Mouse (Mus musculus): Measurements from ENCODE around the gene Gm4305. TPM values are rescaled to one million over a fixed set of nuclear protein-coding genes. Genes with fewer than 3 reads are reported as not detected.

The Gm4305 gene
- not detected in 2 replicates for polyA plus RNA-seq (2012; rRNA removed; ENCODE audit: low replicate concordance)

GRCm38 (mm10) chr10:100350793-100351192 lies at the start of gene Gm4305:
Gm4305 (plus strand) TSS chr10:100351093.

DNA sequence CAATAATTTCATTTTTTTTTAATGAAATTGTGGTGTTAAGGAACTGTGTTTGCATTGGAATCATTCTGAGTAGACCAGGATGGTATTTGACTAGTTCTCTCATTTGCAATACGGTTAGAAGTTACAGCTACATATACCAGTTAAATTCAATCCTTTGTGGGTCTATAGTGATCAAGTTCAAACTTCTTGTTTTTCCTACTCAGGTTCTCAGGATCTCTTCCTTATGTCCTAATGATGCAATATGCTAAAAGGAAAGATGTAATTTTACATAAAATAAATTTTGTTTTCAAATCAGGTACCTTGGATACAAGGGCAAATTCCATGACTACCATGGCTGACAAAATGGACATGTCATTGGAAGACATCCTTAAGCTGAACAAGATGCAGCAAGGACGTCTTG lies 15.5 kb upstream of the Gm4305 start, which contains the start of gene Gm4301:
Gene Gm4301, plus strand, starts transcription at position 301 of the 400 bp plus-strand sequence.

DNA sequence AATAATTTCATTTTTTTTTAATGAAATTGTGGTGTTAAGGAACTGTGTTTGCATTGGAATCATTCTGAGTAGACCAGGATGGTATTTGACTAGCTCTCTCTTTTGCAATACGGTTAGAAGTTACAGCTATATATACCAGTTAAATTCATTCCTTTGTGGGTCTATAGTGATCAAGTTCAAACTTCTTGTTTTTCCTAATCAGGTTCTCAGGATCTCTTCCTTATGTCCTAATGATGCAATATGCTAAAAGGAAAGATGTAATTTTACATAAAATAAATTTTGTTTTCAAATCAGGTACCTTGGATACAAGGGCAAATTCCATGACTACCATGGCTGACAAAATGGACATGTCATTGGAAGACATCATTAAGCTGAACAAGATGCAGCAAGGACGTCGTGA lies 10.4 kb upstream of the Gm4305 start, which contains the start of gene Gm4302:
Gene Gm4302, plus strand, starts transcription at position 301 of the 400 bp plus-strand sequence.

DNA sequence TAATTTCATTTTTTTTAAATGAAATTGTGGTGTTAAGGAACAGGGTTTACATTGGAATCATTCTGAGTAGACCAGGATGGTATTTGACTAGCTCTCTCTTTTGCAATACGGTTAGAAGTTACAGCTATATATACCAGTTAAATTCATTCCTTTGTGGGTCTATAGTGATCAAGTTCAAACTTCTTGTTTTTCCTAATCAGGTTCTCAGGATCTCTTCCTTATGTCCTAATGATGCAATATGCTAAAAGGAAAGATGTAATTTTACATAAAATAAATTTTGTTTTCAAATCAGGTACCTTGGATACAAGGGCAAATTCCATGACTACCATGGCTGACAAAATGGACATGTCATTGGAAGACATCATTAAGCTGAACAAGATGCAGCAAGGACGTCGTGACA lies 5.2 kb upstream of the Gm4305 start, which contains the start of gene Gm4303:
Gene Gm4303, plus strand, starts transcription at position 301 of the 400 bp plus-strand sequence.

GRCm38 (mm10) chr10:100361038-100361437 lies 10.1 kb downstream of the Gm4305 start, which contains the start of gene Gm4307:
Gm4307 (plus strand) TSS chr10:100361338.

GRCm38 (mm10) chr10:100382460-100382859 lies 31.6 kb downstream of the Gm4305 start, which contains the start of gene Gm4312:
Gm4312 (minus strand) TSS chr10:100382560.

Other genes starting within 250 kb of the Gm4305 start
- not detected in 2 replicates for gene Gm4301, start 15.4 kb upstream of the Gm4305 start, polyA plus RNA-seq (2012; rRNA removed; ENCODE audit: low replicate concordance)
- not detected in 2 replicates for gene Gm4302, start 10.3 kb upstream of the Gm4305 start, polyA plus RNA-seq (2012; rRNA removed; ENCODE audit: low replicate concordance)
- not detected in 2 replicates for gene Gm4303, start 5.1 kb upstream of the Gm4305 start, polyA plus RNA-seq (2012; rRNA removed; ENCODE audit: low replicate concordance)
- not detected in 2 replicates for gene Gm4307, start 10.2 kb downstream of the Gm4305 start, polyA plus RNA-seq (2012; rRNA removed; ENCODE audit: low replicate concordance)
- gene Gm4312, start 31.5 kb downstream of the Gm4305 start, polyA plus RNA-seq (2012; rRNA removed; ENCODE audit: low replicate concordance) = not detected in 2 replicates
- gene Tmtc3, start 136.3 kb downstream of the Gm4305 start, polyA plus RNA-seq (2012; rRNA removed; ENCODE audit: low replicate concordance) = 0.45 and 1.7 TPM in 2 replicates
- not detected in 2 replicates for gene Cep290, start 136.5 kb downstream of the Gm4305 start, polyA plus RNA-seq (2012; rRNA removed; ENCODE audit: low replicate concordance)
- 0.52 and 3.8 TPM in 2 replicates for gene 4930430F08Rik, start 239.3 kb downstream of the Gm4305 start, polyA plus RNA-seq (2012; rRNA removed; ENCODE audit: low replicate concordance)
- not detected in 2 replicates for gene 1700017N19Rik, start 239.4 kb downstream of the Gm4305 start, polyA plus RNA-seq (2012; rRNA removed; ENCODE audit: low replicate concordance)

Data from duodenum, adult 2 months (tissue).